Mouse (Mus musculus): Measurements from ENCODE around the gene Il1f5. TPM values are rescaled to one million over a fixed set of nuclear protein-coding genes. Genes with fewer than 3 reads are reported as not detected.

Gene Il1f5
- not detected in 2 replicates for polyA plus RNA-seq (2016; fragmentation: Nextera tagmentation; extraction: Ambion mirVana)

GRCm38 (mm10) chr2:24276654-24277053 is at the start of gene Il1f5:
Il1f5 (plus strand) TSS chr2:24276954.
- ATAC-seq (ENCODE audit: low FRiP score, low read depth): no peak
- Histone ChIP-seq H3K4me3 (no peak within 1 kb of the TSS), H3K27ac (replicated peaks) (no peak within 1 kb of the TSS), H3K4me2 (replicated peaks) (no peak within 1 kb of the TSS), H3K9ac (replicated peaks) (no peak within 1 kb of the TSS), H3K9me3 (no peaks in the 10 kb centered on the region), H3K36me3 (no peaks in the 10 kb centered on the region), H3K27me3 (no peaks in the 10 kb centered on the region), H3K4me1 (no peaks in the 10 kb centered on the region)

GRCm38 (mm10) chr2:24227191-24227590 is 49.6 kb upstream of the Il1f5 start:
- H3K9ac ChIP-seq (replicated peaks): no peak overlapping the region
- H3K4me1 ChIP-seq: no peaks in the 10 kb centered on the region
- no peaks in the 10 kb centered on the region for H3K27me3 ChIP-seq
- no peak overlapping the region for H3K4me2 ChIP-seq (replicated peaks)
- no peaks in the 10 kb centered on the region for H3K9me3 ChIP-seq
- ATAC-seq (ENCODE audit: low FRiP score, low read depth): no peak
- 81% methylated on average over 2 of the region's 2 CpGs for WGBS
- no peak overlapping the region for H3K4me3 ChIP-seq
- H3K27ac ChIP-seq (replicated peaks): no peak overlapping the region
- no peaks in the 10 kb centered on the region for H3K36me3 ChIP-seq

- Histone ChIP-seq H3K4me2 (replicated peaks) (no peak overlapping the region), H3K9me3 (no peaks in the 10 kb centered on the region), H3K9ac (replicated peaks) (no peak overlapping the region), H3K27ac (replicated peaks) (no peak overlapping the region), H3K4me1 (no peaks in the 10 kb centered on the region), H3K27me3 (no peaks in the 10 kb centered on the region), H3K36me3 (no peaks in the 10 kb centered on the region), H3K4me3 (no peak overlapping the region)
- WGBS: 84% methylated on average over 1 of the region's 1 CpGs
- ATAC-seq (ENCODE audit: low FRiP score, low read depth): no peak
These were observed 9.3 kb upstream of the Il1f5 start for GRCm38 (mm10) chr2:24267503-24267902.

GRCm38 (mm10) chr2:24273619-24274018 is 3.1 kb upstream of the Il1f5 start:
- no peaks in the 10 kb centered on the region for H3K36me3 ChIP-seq
- no peaks in the 10 kb centered on the region for H3K4me1 ChIP-seq
- H3K27me3 ChIP-seq: no peaks in the 10 kb centered on the region
- no peak overlapping the region for H3K27ac ChIP-seq (replicated peaks)
- no peak for ATAC-seq (ENCODE audit: low FRiP score, low read depth)
- no peak overlapping the region for H3K4me2 ChIP-seq (replicated peaks)
- no peak overlapping the region for H3K4me3 ChIP-seq
- H3K9me3 ChIP-seq: no peaks in the 10 kb centered on the region
- WGBS: 92% methylated on average over 2 of the region's 2 CpGs
- H3K9ac ChIP-seq (replicated peaks): no peak overlapping the region

- no peak overlapping the region for H3K4me2 ChIP-seq (replicated peaks)
- no peak overlapping the region for H3K27ac ChIP-seq (replicated peaks)
- WGBS: 24% methylated on average over 1 of the region's 1 CpGs
- no peaks in the 10 kb centered on the region for H3K4me1 ChIP-seq
- no peak overlapping the region for H3K4me3 ChIP-seq
- ATAC-seq (ENCODE audit: low FRiP score, low read depth): peak; percentile 30; the same call in 1 of the 2 replicates
- no peak overlapping the region for H3K9ac ChIP-seq (replicated peaks)
- no peaks in the 10 kb centered on the region for H3K36me3 ChIP-seq
- H3K27me3 ChIP-seq: no peaks in the 10 kb centered on the region
- no peaks in the 10 kb centered on the region for H3K9me3 ChIP-seq
These were observed 1.6 kb upstream of the Il1f5 start for GRCm38 (mm10) chr2:24275146-24275545.

GRCm38 (mm10) chr2:24290896-24291295 is 14.1 kb downstream of the Il1f5 start, which contains the start of gene Il1f10:
Il1f10 (plus strand) TSS chr2:24291196.
- H3K4me2 ChIP-seq (replicated peaks): no peak within 1 kb of the TSS
- 90% methylated on average over 5 of the region's 5 CpGs for WGBS
- no peak for ATAC-seq (ENCODE audit: low FRiP score, low read depth)
- H3K4me3 ChIP-seq: no peak within 1 kb of the TSS
- H3K27ac ChIP-seq (replicated peaks): no peak within 1 kb of the TSS
- H3K4me1 ChIP-seq: no peaks in the 10 kb centered on the region
- no peaks in the 10 kb centered on the region for H3K36me3 ChIP-seq
- H3K9ac ChIP-seq (replicated peaks): no peak within 1 kb of the TSS
- no peaks in the 10 kb centered on the region for H3K27me3 ChIP-seq
- no peaks in the 10 kb centered on the region for H3K9me3 ChIP-seq

- Histone ChIP-seq H3K9ac (replicated peaks) (no peak overlapping the region), H3K27ac (replicated peaks) (no peak overlapping the region), H3K27me3 (no peaks in the 10 kb centered on the region), H3K4me2 (replicated peaks) (no peak overlapping the region), H3K9me3 (no peaks in the 10 kb centered on the region), H3K4me1 (no peaks in the 10 kb centered on the region), H3K4me3 (no peak overlapping the region), H3K36me3 (no peaks in the 10 kb centered on the region)
- no peak for ATAC-seq (ENCODE audit: low FRiP score, low read depth)
- WGBS: 53% methylated on average over 1 of the region's 1 CpGs
These were observed 17.9 kb downstream of the Il1f5 start for GRCm38 (mm10) chr2:24294616-24295015.

GRCm38 (mm10) chr2:24296837-24297236 is 20.1 kb downstream of the Il1f5 start:
- Histone ChIP-seq H3K4me2 (replicated peaks) (no peak overlapping the region), H3K27ac (replicated peaks) (no peak overlapping the region), H3K4me3 (no peak overlapping the region), H3K36me3 (no peaks in the 10 kb centered on the region), H3K27me3 (no peaks in the 10 kb centered on the region), H3K9ac (replicated peaks) (no peak overlapping the region), H3K4me1 (no peaks in the 10 kb centered on the region), H3K9me3 (no peaks in the 10 kb centered on the region)
- ATAC-seq (ENCODE audit: low FRiP score, low read depth): no peak
- 19% methylated on average over 3 of the region's 3 CpGs for WGBS

GRCm38 (mm10) chr2:24311302-24312001 is 34.7 kb downstream of the Il1f5 start:
- no peak overlapping the region for H3K4me3 ChIP-seq
- H3K4me1 ChIP-seq: no peaks in the 10 kb centered on the region
- H3K36me3 ChIP-seq: no peaks in the 10 kb centered on the region
- 77% methylated on average over 6 of the region's 6 CpGs for WGBS
- no peaks in the 10 kb centered on the region for H3K27me3 ChIP-seq
- H3K27ac ChIP-seq (replicated peaks): no peak overlapping the region
- H3K4me2 ChIP-seq (replicated peaks): no peak overlapping the region
- H3K9me3 ChIP-seq: no peaks in the 10 kb centered on the region
- H3K9ac ChIP-seq (replicated peaks): no peak overlapping the region
- no peak for ATAC-seq (ENCODE audit: low FRiP score, low read depth)

- Histone ChIP-seq H3K9me3 (no peaks in the 10 kb centered on the region), H3K4me1 (no peaks in the 10 kb centered on the region), H3K27me3 (no peaks in the 10 kb centered on the region), H3K4me3 (no peak overlapping the region), H3K9ac (replicated peaks) (no peak overlapping the region), H3K4me2 (replicated peaks) (no peak overlapping the region), H3K36me3 (no peaks in the 10 kb centered on the region), H3K27ac (replicated peaks) (no peak overlapping the region)
- no peak for ATAC-seq (ENCODE audit: low FRiP score, low read depth)
- WGBS: 83% methylated on average over 1 of the region's 1 CpGs
These were observed 40.2 kb downstream of the Il1f5 start for GRCm38 (mm10) chr2:24316919-24317318.

GRCm38 (mm10) chr2:24317919-24318598 is 41.3 kb downstream of the Il1f5 start:
- Histone ChIP-seq H3K9me3 (no peaks in the 10 kb centered on the region), H3K27me3 (no peaks in the 10 kb centered on the region), H3K4me3 (no peak overlapping the region), H3K27ac (replicated peaks) (no peak overlapping the region), H3K4me2 (replicated peaks) (no peak overlapping the region), H3K4me1 (no peaks in the 10 kb centered on the region), H3K36me3 (no peaks in the 10 kb centered on the region), H3K9ac (replicated peaks) (no peak overlapping the region)
- ATAC-seq (ENCODE audit: low FRiP score, low read depth): no peak
- 86% methylated on average over 4 of the region's 4 CpGs for WGBS
